Mouse (Mus musculus): ENCODE results near the gene Gm20388. TPM values are rescaled to one million over a fixed set of nuclear protein-coding genes. Genes with fewer than 3 reads are reported as not detected.
A peak's percentile ranks its signal among the peaks of the same experiment; 100 is the strongest.

Gene Gm20388
- polyA plus RNA-seq, 1 experiment from 2014 or later: 7.4 TPM

GRCm38 (mm10) chr8:120688511-120688910 is 777.9 kb downstream of the Gm20388 start:
- Histone ChIP-seq H3K9me3 (replicated peaks; ENCODE audit: control insufficient read depth, low read length) (no peaks in the 10 kb centered on the region), H3K9ac (ENCODE audit: low read length) (no peak overlapping the region), H3K27me3 (ENCODE audit: control insufficient read depth, insufficient read depth, low read length) (no peaks in the 10 kb centered on the region), H3K4me3 (replicated peaks; ENCODE audit: low read length) (no peak overlapping the region), H3K36me3 (ENCODE audit: control insufficient read depth, insufficient read depth, low read length) (no peaks in the 10 kb centered on the region), H3K27ac (ENCODE audit: low read length) (no peak overlapping the region), H3K4me1 (ENCODE audit: control insufficient read depth, insufficient read depth, low read length) (peaks cover 23% of the 10 kb centered on the region), H3K4me2 (ENCODE audit: low read depth, low read length) (no peak overlapping the region)
- 90% methylated on average over 7 of the region's 7 CpGs for WGBS
- no peak for ATAC-seq (ENCODE audit: insufficient read depth, low FRiP score)

- H3K27me3 ChIP-seq (ENCODE audit: control insufficient read depth, insufficient read depth, low read length): no peaks in the 10 kb centered on the region
- 57% methylated on average over 4 of the region's 4 CpGs for WGBS
- no peak overlapping the region for H3K4me3 ChIP-seq (replicated peaks; ENCODE audit: low read length)
- H3K36me3 ChIP-seq (ENCODE audit: control insufficient read depth, insufficient read depth, low read length): no peaks in the 10 kb centered on the region
- no peak for ATAC-seq (ENCODE audit: insufficient read depth, low FRiP score)
- H3K9me3 ChIP-seq (replicated peaks; ENCODE audit: control insufficient read depth, low read length): no peaks in the 10 kb centered on the region
- H3K4me1 ChIP-seq (ENCODE audit: control insufficient read depth, insufficient read depth, low read length): peaks cover 32% of the 10 kb centered on the region
- no peak overlapping the region for H3K4me2 ChIP-seq (ENCODE audit: low read depth, low read length)
- no peak overlapping the region for H3K9ac ChIP-seq (ENCODE audit: low read length)
- no peak overlapping the region for H3K27ac ChIP-seq (ENCODE audit: low read length)
These were observed 782.3 kb downstream of the Gm20388 start for GRCm38 (mm10) chr8:120692934-120693333.

GRCm38 (mm10) chr8:120693861-120694493 is 783.3 kb downstream of the Gm20388 start:
- Histone ChIP-seq H3K27me3 (ENCODE audit: control insufficient read depth, insufficient read depth, low read length) (no peaks in the 10 kb centered on the region), H3K36me3 (ENCODE audit: control insufficient read depth, insufficient read depth, low read length) (no peaks in the 10 kb centered on the region), H3K9ac (ENCODE audit: low read length) (peak overlapping the region; percentile 8; the same call in 1 of the 2 replicates), H3K4me2 (ENCODE audit: low read depth, low read length) (peak overlapping the region; percentile 41; the same call in 1 of the 2 replicates), H3K9me3 (replicated peaks; ENCODE audit: control insufficient read depth, low read length) (no peaks in the 10 kb centered on the region), H3K4me1 (ENCODE audit: control insufficient read depth, insufficient read depth, low read length) (peaks cover 32% of the 10 kb centered on the region), H3K27ac (ENCODE audit: low read length) (peak overlapping the region; percentile 81), H3K4me3 (replicated peaks; ENCODE audit: low read length) (no peak overlapping the region)
- 12% methylated on average over 22 of the region's 22 CpGs for WGBS
- ATAC-seq (ENCODE audit: insufficient read depth, low FRiP score): peak; percentile 84

GRCm38 (mm10) chr8:120696401-120697153 is 785.9 kb downstream of the Gm20388 start:
- Histone ChIP-seq H3K4me3 (replicated peaks; ENCODE audit: low read length) (no peak overlapping the region), H3K4me1 (ENCODE audit: control insufficient read depth, insufficient read depth, low read length) (peaks cover 32% of the 10 kb centered on the region), H3K9ac (ENCODE audit: low read length) (0 out of 2 replicates have a peak overlapping the region, but pooled peaks have one; percentile 2), H3K27me3 (ENCODE audit: control insufficient read depth, insufficient read depth, low read length) (no peaks in the 10 kb centered on the region), H3K36me3 (ENCODE audit: control insufficient read depth, insufficient read depth, low read length) (no peaks in the 10 kb centered on the region), H3K9me3 (replicated peaks; ENCODE audit: control insufficient read depth, low read length) (no peaks in the 10 kb centered on the region), H3K27ac (ENCODE audit: low read length) (peak overlapping the region; percentile 64), H3K4me2 (ENCODE audit: low read depth, low read length) (0 out of 2 replicates have a peak overlapping the region, but pooled peaks have one; percentile 4)
- peak; percentile 29 for ATAC-seq (ENCODE audit: insufficient read depth, low FRiP score)
- WGBS: 35% methylated on average over 13 of the region's 13 CpGs

GRCm38 (mm10) chr8:120697154-120697978 is 786.7 kb downstream of the Gm20388 start:
- Histone ChIP-seq H3K4me2 (ENCODE audit: low read depth, low read length) (0 out of 2 replicates have a peak overlapping the region, but pooled peaks have one; percentile 4), H3K9ac (ENCODE audit: low read length) (0 out of 2 replicates have a peak overlapping the region, but pooled peaks have one; percentile 2), H3K27me3 (ENCODE audit: control insufficient read depth, insufficient read depth, low read length) (no peaks in the 10 kb centered on the region), H3K4me1 (ENCODE audit: control insufficient read depth, insufficient read depth, low read length) (peaks cover 32% of the 10 kb centered on the region), H3K36me3 (ENCODE audit: control insufficient read depth, insufficient read depth, low read length) (no peaks in the 10 kb centered on the region), H3K27ac (ENCODE audit: low read length) (peak overlapping the region; percentile 64), H3K9me3 (replicated peaks; ENCODE audit: control insufficient read depth, low read length) (no peaks in the 10 kb centered on the region), H3K4me3 (replicated peaks; ENCODE audit: low read length) (no peak overlapping the region)
- 61% methylated on average over 17 of the region's 17 CpGs for WGBS
- no peak for ATAC-seq (ENCODE audit: insufficient read depth, low FRiP score)

GRCm38 (mm10) chr8:120697979-120698272 is 787.3 kb downstream of the Gm20388 start:
- no peak overlapping the region for H3K4me3 ChIP-seq (replicated peaks; ENCODE audit: low read length)
- no peak overlapping the region for H3K4me2 ChIP-seq (ENCODE audit: low read depth, low read length)
- H3K36me3 ChIP-seq (ENCODE audit: control insufficient read depth, insufficient read depth, low read length): no peaks in the 10 kb centered on the region
- ATAC-seq (ENCODE audit: insufficient read depth, low FRiP score): no peak
- peaks cover 30% of the 10 kb centered on the region for H3K4me1 ChIP-seq (ENCODE audit: control insufficient read depth, insufficient read depth, low read length)
- H3K9me3 ChIP-seq (replicated peaks; ENCODE audit: control insufficient read depth, low read length): no peaks in the 10 kb centered on the region
- no peaks in the 10 kb centered on the region for H3K27me3 ChIP-seq (ENCODE audit: control insufficient read depth, insufficient read depth, low read length)
- no peak overlapping the region for H3K9ac ChIP-seq (ENCODE audit: low read length)
- H3K27ac ChIP-seq (ENCODE audit: low read length): peak overlapping the region; percentile 62; the same call in 1 of the 2 replicates

- ATAC-seq (ENCODE audit: insufficient read depth, low FRiP score): no peak
- Histone ChIP-seq H3K27me3 (ENCODE audit: control insufficient read depth, insufficient read depth, low read length) (no peaks in the 10 kb centered on the region), H3K36me3 (ENCODE audit: control insufficient read depth, insufficient read depth, low read length) (no peaks in the 10 kb centered on the region), H3K27ac (ENCODE audit: low read length) (peak overlapping the region; percentile 62), H3K4me3 (replicated peaks; ENCODE audit: low read length) (no peak overlapping the region), H3K4me1 (ENCODE audit: control insufficient read depth, insufficient read depth, low read length) (peaks cover 28% of the 10 kb centered on the region), H3K9ac (ENCODE audit: low read length) (no peak overlapping the region), H3K4me2 (ENCODE audit: low read depth, low read length) (no peak overlapping the region), H3K9me3 (replicated peaks; ENCODE audit: control insufficient read depth, low read length) (no peaks in the 10 kb centered on the region)
- WGBS: 56% methylated on average over 7 of the region's 7 CpGs
These were observed 787.8 kb downstream of the Gm20388 start for GRCm38 (mm10) chr8:120698426-120698825.

GRCm38 (mm10) chr8:120699079-120699478 is 788.4 kb downstream of the Gm20388 start:
- Histone ChIP-seq H3K9me3 (replicated peaks; ENCODE audit: control insufficient read depth, low read length) (no peaks in the 10 kb centered on the region), H3K27ac (ENCODE audit: low read length) (peak overlapping the region; percentile 62), H3K27me3 (ENCODE audit: control insufficient read depth, insufficient read depth, low read length) (no peaks in the 10 kb centered on the region), H3K4me2 (ENCODE audit: low read depth, low read length) (no peak overlapping the region), H3K9ac (ENCODE audit: low read length) (no peak overlapping the region), H3K4me1 (ENCODE audit: control insufficient read depth, insufficient read depth, low read length) (peaks cover 28% of the 10 kb centered on the region), H3K4me3 (replicated peaks; ENCODE audit: low read length) (no peak overlapping the region), H3K36me3 (ENCODE audit: control insufficient read depth, insufficient read depth, low read length) (no peaks in the 10 kb centered on the region)
- WGBS: 56% methylated on average over 6 of the region's 6 CpGs
- ATAC-seq (ENCODE audit: insufficient read depth, low FRiP score): no peak

- Histone ChIP-seq H3K36me3 (ENCODE audit: control insufficient read depth, insufficient read depth, low read length) (no peaks in the 10 kb centered on the region), H3K9ac (ENCODE audit: low read length) (no peak overlapping the region), H3K4me2 (ENCODE audit: low read depth, low read length) (no peak overlapping the region), H3K4me3 (replicated peaks; ENCODE audit: low read length) (no peak overlapping the region), H3K9me3 (replicated peaks; ENCODE audit: control insufficient read depth, low read length) (no peaks in the 10 kb centered on the region), H3K27me3 (ENCODE audit: control insufficient read depth, insufficient read depth, low read length) (no peaks in the 10 kb centered on the region), H3K4me1 (ENCODE audit: control insufficient read depth, insufficient read depth, low read length) (peaks cover 25% of the 10 kb centered on the region), H3K27ac (ENCODE audit: low read length) (no peak overlapping the region)
- WGBS: 67% methylated on average over 2 of the region's 2 CpGs
- no peak for ATAC-seq (ENCODE audit: insufficient read depth, low FRiP score)
These were observed 788.9 kb downstream of the Gm20388 start for GRCm38 (mm10) chr8:120699565-120699964.
